Comparison of ENCODE assay signal across 7 mouse cellular contexts in the genomic region with DNA sequence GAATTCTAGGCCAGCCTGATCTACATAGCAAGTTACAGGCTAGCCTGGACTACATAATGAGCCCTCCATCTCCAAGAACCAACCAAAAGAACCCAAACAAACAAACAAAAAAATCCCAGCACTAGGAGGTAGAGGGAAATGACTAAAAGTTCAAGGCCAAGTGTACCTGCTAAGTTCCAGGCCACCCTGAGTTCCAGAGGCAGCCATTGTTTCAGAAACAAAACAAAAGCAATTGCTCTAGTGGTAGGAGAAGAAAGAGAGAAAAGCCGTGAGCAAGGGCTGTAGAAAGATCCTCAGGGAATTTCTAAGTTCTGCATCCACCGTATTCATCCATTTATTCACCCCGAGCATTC. TPM values are rescaled to one million over a fixed set of nuclear protein-coding genes. Genes with fewer than 3 reads are reported as not detected.
DNase-seq lines count a peak whose midpoint lies in the region; ATAC-seq and TF ChIP-seq lines count a peak whose summit lies in the region.

No protein-coding gene starts in this region.

- DNase-seq in lung, postnatal 14 days, result no peak
- no peak for DNase-seq in limb, embryonic 11.5 days (ENCODE audit: low spot score)
- DNase-seq in cerebellum, postnatal 25 days, result no peak
- no peak for DNase-seq in testis, postnatal 14 days (ENCODE audit: low spot score)

- H3K4me1 ChIP-seq in lung, embryonic 15.5 days, result peaks cover 6% of the 10 kb centered on the region
- peaks cover 9% of the 10 kb centered on the region for H3K4me1 ChIP-seq in embryonic facial prominence, embryonic 15.5 days
- peaks cover 3% of the 10 kb centered on the region for H3K4me1 ChIP-seq in limb, embryonic 11.5 days (ENCODE audit: control insufficient read depth, insufficient read depth, low read length)
- peaks cover 4% of the 10 kb centered on the region; the same call in 1 of the 2 replicates for H3K4me1 ChIP-seq in small intestine, adult 2 months (ENCODE audit: control insufficient read depth, insufficient read depth, insufficient read length, low read length)

- H3K36me3 ChIP-seq in lung, embryonic 15.5 days, result no peaks in the 10 kb centered on the region
- H3K36me3 ChIP-seq in embryonic facial prominence, embryonic 15.5 days, result no peaks in the 10 kb centered on the region
- H3K36me3 ChIP-seq in limb, embryonic 11.5 days (ENCODE audit: control insufficient read depth, insufficient read depth, low read length), result no peaks in the 10 kb centered on the region
- peaks cover 12% of the 10 kb centered on the region for H3K36me3 ChIP-seq in small intestine, adult 2 months (ENCODE audit: control insufficient read depth, insufficient read depth, low read length)

- no peak for ATAC-seq in lung, embryonic 15.5 days (ENCODE audit: borderline replicate concordance, extremely low read depth, low FRiP score, low TSS enrichment)
- ATAC-seq in embryonic facial prominence, embryonic 15.5 days (ENCODE audit: insufficient number of reproducible peaks, low FRiP score, low TSS enrichment, low read depth), result no peak
- no peak for ATAC-seq in limb, embryonic 11.5 days (ENCODE audit: insufficient number of reproducible peaks, low FRiP score, low TSS enrichment, low read depth)

- WGBS in lung, embryonic 15.5 days, result 2% methylated on average over 3 of the region's 3 CpGs
- 0% methylated on average over 3 of the region's 3 CpGs for WGBS in embryonic facial prominence, embryonic 15.5 days
- WGBS in limb, embryonic 11.5 days, result 3% methylated on average over 3 of the region's 3 CpGs
- WGBS in small intestine, adult 2 months, result 8% methylated on average over 3 of the region's 3 CpGs

- H3K4me3 ChIP-seq in lung, embryonic 15.5 days, result peak overlapping the region; percentile 84
- peak overlapping the region; percentile 92 for H3K4me3 ChIP-seq in embryonic facial prominence, embryonic 15.5 days (replicated peaks)
- peak overlapping the region; percentile 75 for H3K4me3 ChIP-seq in limb, embryonic 11.5 days (ENCODE audit: low read depth, low read length)
- H3K4me3 ChIP-seq in small intestine, adult 2 months (ENCODE audit: low read depth, low read length), result peak overlapping the region; percentile 99

- no peak for TF ChIP-seq POLR2A in small intestine, adult 2 months (IDR thresholded peaks at IDR 0.05; ENCODE audit: low read depth, low read length)

- H3K27ac ChIP-seq in lung, embryonic 15.5 days, result peak overlapping the region; percentile 96
- H3K27ac ChIP-seq in embryonic facial prominence, embryonic 15.5 days (replicated peaks), result peak overlapping the region; percentile 96
- H3K27ac ChIP-seq in limb, embryonic 11.5 days (replicated peaks; ENCODE audit: low read depth, low read length), result peak overlapping the region; percentile 92; the same call in 1 of the 2 replicates
- H3K27ac ChIP-seq in small intestine, adult 2 months (ENCODE audit: insufficient read depth, low read depth, low read length), result peak overlapping the region; percentile 60

- TF ChIP-seq CTCF in small intestine, adult 2 months (IDR thresholded peaks at IDR 0.05; ENCODE audit: extremely low read depth, insufficient read length, insufficient replicate concordance, low read depth, low read length), result no peak

- H3K9ac ChIP-seq in lung, embryonic 15.5 days, result peak overlapping the region; percentile 83
- peak overlapping the region; percentile 94 for H3K9ac ChIP-seq in embryonic facial prominence, embryonic 15.5 days
- peak overlapping the region; percentile 83 for H3K9ac ChIP-seq in limb, embryonic 11.5 days (ENCODE audit: low read length)

- peak overlapping the region; percentile 96 for H3K4me2 ChIP-seq in lung, embryonic 15.5 days
- H3K4me2 ChIP-seq in embryonic facial prominence, embryonic 15.5 days (replicated peaks), result peak overlapping the region; percentile 94
- H3K4me2 ChIP-seq in limb, embryonic 11.5 days (ENCODE audit: low read depth, severe bottlenecking), result peak overlapping the region; percentile 92

- H3K27me3 ChIP-seq in lung, embryonic 15.5 days, result no peaks in the 10 kb centered on the region
- no peaks in the 10 kb centered on the region for H3K27me3 ChIP-seq in embryonic facial prominence, embryonic 15.5 days
- no peaks in the 10 kb centered on the region for H3K27me3 ChIP-seq in limb, embryonic 11.5 days (ENCODE audit: control insufficient read depth, insufficient read depth, low read length)
- no peaks in the 10 kb centered on the region for H3K27me3 ChIP-seq in small intestine, adult 2 months (ENCODE audit: control insufficient read depth, insufficient read depth, low read length)

- H3K9me3 ChIP-seq in lung, embryonic 15.5 days, result no peaks in the 10 kb centered on the region
- no peaks in the 10 kb centered on the region for H3K9me3 ChIP-seq in embryonic facial prominence, embryonic 15.5 days (replicated peaks)
- no peaks in the 10 kb centered on the region for H3K9me3 ChIP-seq in limb, embryonic 11.5 days (ENCODE audit: control insufficient read depth, low read length)

RNA-seq across cellular contexts. Expression of a gene that starts 1.8 kb away (rescaled TPM):
- 59.6 and 62.7 TPM in 2 replicates for polyA plus RNA-seq in lung, embryonic 15.5 days (2015; fragmentation: Nextera tagmentation; extraction: Ambion mirVana)
- polyA plus RNA-seq in embryonic facial prominence, embryonic 15.5 days (2015; fragmentation: Nextera tagmentation; extraction: Ambion mirVana), result 63.4 and 66.7 TPM in 2 replicates
- polyA plus RNA-seq in limb, embryonic 11.5 days (2014; fragmentation: Nextera tagmentation; extraction: Ambion mirVana), result 86.9 and 91.0 TPM in 2 replicates
- 18.0 and 137 TPM in 2 replicates for polyA plus RNA-seq in small intestine, adult 2 months (2012; rRNA removed)

RNA-seq across cellular contexts. Expression of a gene that starts 26.0 kb away (rescaled TPM):
- 5.7 and 17.0 TPM in 2 replicates for polyA plus RNA-seq in lung, embryonic 15.5 days (2015; fragmentation: Nextera tagmentation; extraction: Ambion mirVana)
- 1.3 and 1.5 TPM in 2 replicates for polyA plus RNA-seq in embryonic facial prominence, embryonic 15.5 days (2015; fragmentation: Nextera tagmentation; extraction: Ambion mirVana)
- polyA plus RNA-seq in limb, embryonic 11.5 days (2014; fragmentation: Nextera tagmentation; extraction: Ambion mirVana), result not detected in 2 replicates
- not detected in 2 replicates for polyA plus RNA-seq in small intestine, adult 2 months (2012; rRNA removed)

RNA-seq across cellular contexts. Expression of a gene that starts 56.6 kb away (rescaled TPM):
- 70.4 and 73.5 TPM in 2 replicates for polyA plus RNA-seq in lung, embryonic 15.5 days (2015; fragmentation: Nextera tagmentation; extraction: Ambion mirVana)
- polyA plus RNA-seq in embryonic facial prominence, embryonic 15.5 days (2015; fragmentation: Nextera tagmentation; extraction: Ambion mirVana), result 16.8 and 19.3 TPM in 2 replicates
- polyA plus RNA-seq in limb, embryonic 11.5 days (2014; fragmentation: Nextera tagmentation; extraction: Ambion mirVana), result 20.5 and 21.8 TPM in 2 replicates
- polyA plus RNA-seq in small intestine, adult 2 months (2012; rRNA removed), result 14.7 and 21.0 TPM in 2 replicates
